Mouse (Mus musculus) E14TG2a.4 (cell line): Measurements from ENCODE around the gene Arhgap40.

Experiments
- CTCF ChIP-seq: conservative IDR thresholded peaks from 2 replicates; pipeline ENCODE4 v1.5.1; 2014; ENCODE audit warnings: low read length
- POU5F1 ChIP-seq: IDR thresholded peaks from 2 replicates; pipeline ENCODE4 v1.6.1; 2014; ENCODE audit warnings: low read length, borderline replicate concordance

GRCm38 (mm10) chr2:158506475-158506874 lies 6.1 kb upstream of the Arhgap40 start:
- TF ChIP-seq CTCF (no peak), POU5F1 (no peak)
